Mouse (Mus musculus) ovary, postnatal 14 days (tissue): ENCODE measurements around the gene Ino80e.
"Not testable (repeated sequence)": the region's sequence is repeated elsewhere in the genome, so short reads cannot be mapped to it uniquely, and the experiment has no call there.

ENCODE experiments used
- DNase-seq: peaks from one replicate; pipeline ENCODE4 v3.0.0; 2022; ENCODE audit warnings: low spot score

Ino80e gene

GRCm38 (mm10) chr7:126862147-126862784 lies at the start of gene Ino80e:
Gene Ino80e (minus strand): TSS chr7:126862377.
- peak; percentile 91 for DNase-seq

DNA sequence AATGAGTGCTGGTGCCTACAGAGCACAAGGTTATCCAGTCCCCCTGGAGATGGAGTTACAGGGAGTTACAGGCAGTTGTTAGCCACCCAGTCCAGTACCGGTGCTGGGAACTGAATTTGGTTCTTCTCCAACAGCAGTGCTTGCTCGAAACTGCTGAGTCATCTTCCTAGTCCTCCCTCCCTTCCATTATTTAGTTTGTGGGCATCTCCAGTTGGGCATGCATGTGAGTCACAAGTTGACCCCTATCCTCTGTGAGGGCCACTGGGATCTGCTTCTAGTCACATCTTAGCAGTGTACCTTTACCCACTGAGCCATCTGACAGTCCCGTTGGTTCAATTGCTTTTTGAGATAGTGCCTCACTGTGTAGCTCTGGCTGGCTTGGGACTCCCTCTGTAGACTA lies 43.4 kb upstream of the Ino80e start:
- DNase-seq: no peak

DNA sequence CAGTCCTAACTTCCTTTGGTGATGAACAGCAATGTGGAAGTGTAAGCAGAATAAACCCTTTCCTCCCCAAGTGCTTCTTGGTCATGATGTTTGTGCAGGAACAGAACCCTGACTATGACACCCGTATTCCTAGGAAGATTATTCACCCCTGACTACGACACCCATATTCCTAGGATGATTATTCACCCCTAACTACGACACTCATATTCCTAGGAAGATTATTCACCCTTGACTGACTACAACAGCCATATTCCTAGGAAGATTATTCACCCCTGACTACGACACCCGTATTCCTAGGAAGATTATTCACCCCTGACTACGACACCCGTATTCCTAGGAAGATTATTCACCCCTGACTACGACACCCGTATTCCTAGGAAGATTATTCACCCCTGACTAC lies 37.6 kb upstream of the Ino80e start:
- not testable (repeated sequence) for DNase-seq

- DNase-seq: peak; percentile 98
Measured at GRCm38 (mm10) chr7:126898102-126898990, 36.2 kb upstream of the Ino80e start.

- no peak for DNase-seq
Measured at GRCm38 (mm10) chr7:126897390-126898101, 35.4 kb upstream of the Ino80e start.

DNA sequence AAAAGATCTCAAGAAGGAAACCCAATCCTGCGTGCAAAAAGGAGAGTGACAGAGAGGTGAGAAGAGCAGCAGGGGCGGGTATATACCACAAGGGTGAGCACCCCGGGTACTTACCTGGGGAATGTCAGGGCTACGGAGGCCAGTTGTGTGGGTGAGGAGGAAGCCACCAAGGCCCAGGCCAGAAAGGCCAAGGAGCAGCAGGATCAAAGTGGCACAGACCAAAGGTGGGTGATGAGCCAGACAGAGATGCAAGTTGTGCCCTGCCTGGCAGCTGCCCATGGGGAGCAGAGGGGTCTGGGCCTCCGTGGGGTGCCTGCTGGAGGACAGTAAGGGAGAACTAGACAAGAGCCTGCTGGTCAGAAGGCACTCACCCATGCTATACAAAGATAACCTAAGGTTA lies 34.7 kb upstream of the Ino80e start:
- DNase-seq: no peak

DNA sequence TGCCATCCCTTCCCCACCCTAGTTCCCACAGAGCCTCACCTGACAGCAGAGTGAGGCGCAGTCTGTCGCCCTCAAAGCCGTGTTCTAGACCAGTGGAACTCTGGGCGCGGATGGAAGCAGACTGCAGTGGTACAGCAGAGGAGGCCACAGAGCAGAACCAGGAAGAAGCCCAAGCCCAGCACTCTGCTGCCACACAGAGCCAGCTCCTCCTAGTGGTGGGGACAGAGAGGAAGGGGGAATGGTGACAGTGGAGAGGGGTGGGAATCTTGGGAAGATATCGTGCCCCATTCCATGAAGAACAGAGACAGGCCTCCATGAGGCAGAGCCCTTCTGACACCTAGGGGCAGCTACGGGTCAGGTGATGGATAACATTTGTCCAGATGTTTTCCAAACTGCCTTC lies 26.7 kb upstream of the Ino80e start:
- DNase-seq: no peak

- DNase-seq: no peak
Measured at GRCm38 (mm10) chr7:126887281-126887680, 25.1 kb upstream of the Ino80e start.

DNA sequence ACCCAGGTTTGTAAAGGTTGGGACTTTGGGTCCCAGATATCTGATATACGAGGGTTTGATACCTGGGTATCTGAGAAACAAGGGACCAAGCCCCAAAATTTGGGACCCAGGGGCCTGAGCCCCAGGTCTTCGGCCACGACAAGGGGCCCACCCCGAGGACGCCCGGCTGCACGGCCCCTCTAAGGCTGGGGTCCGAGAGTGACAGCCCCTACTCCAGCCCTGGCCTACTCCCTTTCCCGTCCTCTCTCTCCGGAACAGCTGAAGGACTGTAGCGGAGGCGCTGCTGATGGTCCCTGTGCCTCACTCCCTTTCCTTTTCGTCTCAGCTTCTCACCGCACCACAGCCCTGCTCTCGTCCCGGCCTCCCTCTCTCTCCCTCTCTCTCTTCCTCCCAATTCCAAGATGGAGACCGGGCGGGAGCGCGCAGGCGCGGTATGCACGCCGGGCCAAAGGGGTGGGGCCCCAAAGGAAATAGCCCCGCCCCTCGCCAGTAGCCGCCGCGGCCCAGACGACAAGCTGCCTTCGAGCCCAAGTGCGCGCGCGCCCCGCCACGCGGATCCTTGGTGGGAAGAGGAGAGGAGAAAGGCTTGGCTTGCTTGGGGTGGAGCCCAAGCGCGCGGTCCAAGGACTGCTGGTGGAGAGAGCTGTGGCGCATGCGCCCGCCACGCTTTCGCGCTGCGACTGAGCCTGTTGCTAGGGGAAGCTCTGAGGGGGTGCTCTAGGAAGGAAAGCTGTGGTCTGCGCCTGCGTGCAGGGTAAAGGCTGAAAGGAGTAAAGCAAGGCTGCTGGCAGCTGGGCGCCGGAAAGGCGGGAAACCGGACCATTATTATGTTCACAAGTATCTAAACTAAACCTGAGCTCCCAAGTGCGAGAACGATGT lies 22.3 kb upstream of the Ino80e start, which contains the start of gene Taok2:
TSS of gene Taok2 (minus strand) at position 418 of the 879 bp plus-strand sequence.
- peak; percentile 96 for DNase-seq

DNA sequence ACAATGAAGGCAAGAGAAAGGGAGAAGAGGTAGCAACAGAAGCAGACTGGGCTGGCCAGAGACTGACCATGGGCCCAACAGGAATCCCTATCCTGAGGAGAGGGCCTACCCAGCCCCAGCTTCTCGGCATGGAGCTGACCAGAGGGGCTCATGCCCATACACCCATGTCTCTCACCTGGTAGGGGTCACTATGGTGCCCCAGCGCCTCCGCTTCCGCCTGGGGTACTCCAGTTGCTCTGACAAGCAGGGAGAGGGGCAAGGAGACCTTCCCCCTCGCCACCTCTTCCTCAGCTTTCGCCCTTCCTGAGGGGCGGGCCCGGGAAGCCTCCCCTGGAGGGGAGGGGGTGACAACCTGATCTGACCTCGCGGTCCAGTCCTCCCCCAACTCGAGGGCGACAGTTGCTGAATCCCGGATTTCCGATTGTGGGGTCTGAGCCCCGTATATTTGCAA lies 21.6 kb upstream of the Ino80e start:
- no peak for DNase-seq

DNA sequence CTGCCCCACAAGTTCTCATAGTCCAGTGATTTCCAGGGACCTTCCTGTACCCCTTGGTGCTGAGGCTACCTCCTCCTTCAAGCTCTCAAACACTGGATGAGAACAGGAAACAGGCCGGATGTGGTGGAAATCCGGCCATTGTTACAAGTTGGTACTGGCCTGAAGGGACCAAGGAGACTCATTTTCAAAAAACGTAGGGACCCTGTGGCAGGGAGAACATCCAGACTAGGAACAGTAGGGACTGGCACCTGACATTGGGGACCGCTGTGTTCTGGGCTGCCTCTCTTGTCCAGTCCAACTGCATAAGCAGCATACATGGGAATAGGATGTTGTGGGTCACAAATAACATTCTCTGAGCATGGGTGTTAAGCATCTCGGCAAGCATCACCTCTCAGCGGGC lies 18.9 kb upstream of the Ino80e start:
- no peak for DNase-seq

GRCm38 (mm10) chr7:126877239-126877638 lies 15.1 kb upstream of the Ino80e start:
- no peak for DNase-seq

DNA sequence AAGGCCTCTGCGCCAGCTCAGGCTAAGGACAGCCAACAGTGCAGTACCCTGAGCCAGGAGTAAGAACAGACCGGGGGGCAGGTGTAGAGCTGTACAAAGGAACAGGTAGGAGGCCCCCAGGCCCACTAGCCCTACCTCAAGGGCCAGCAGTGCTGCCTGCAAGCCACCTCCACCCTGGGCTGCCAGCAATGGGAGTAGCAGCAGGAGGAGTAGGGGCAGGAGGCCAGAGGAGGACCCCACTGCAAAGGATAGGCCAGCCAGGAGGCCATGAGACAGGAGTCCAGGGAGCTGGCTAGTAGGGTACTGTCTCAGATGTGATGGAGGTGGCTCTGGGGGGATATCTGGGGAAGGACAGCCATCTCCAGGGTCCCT lies 8.3 kb upstream of the Ino80e start:
- no peak for DNase-seq

DNA sequence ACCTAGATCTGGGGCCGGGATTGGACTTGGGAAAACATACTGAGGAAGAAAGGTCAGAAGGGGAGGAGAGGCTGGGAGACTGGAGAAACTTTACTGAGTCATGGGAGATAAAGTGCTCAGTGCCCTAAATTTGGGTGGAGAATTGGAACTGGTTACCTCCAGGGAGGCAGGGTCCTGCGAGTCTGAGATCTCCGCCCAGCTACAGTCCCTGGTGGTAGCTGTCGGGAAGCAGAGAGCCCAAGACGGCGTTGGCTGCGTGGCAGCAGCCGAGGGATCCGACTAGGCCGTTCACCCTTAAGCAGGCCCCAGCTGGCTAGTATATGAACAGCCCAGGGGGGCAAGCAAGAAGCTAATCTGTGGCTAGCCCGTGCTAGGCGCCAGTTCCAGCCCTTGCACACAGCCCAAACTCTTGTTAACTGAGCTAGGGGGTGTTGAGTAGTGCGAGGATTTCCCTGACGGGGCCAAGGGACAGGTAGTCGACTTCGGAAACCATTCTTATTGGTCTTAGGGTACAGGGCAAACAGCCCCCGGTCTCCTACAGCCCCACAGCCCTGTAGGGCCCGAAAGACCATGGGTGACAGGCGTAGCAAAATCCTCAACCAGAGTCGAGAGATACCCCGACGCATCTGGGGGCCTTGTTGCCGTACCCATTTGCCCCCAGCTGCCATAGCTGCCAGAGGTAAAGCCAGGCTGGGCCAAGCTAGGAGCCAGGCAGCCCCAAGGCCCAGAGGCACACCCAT lies 7.8 kb upstream of the Ino80e start:
- no peak for DNase-seq

GRCm38 (mm10) chr7:126868003-126868402 lies 5.8 kb upstream of the Ino80e start:
- no peak for DNase-seq

DNA sequence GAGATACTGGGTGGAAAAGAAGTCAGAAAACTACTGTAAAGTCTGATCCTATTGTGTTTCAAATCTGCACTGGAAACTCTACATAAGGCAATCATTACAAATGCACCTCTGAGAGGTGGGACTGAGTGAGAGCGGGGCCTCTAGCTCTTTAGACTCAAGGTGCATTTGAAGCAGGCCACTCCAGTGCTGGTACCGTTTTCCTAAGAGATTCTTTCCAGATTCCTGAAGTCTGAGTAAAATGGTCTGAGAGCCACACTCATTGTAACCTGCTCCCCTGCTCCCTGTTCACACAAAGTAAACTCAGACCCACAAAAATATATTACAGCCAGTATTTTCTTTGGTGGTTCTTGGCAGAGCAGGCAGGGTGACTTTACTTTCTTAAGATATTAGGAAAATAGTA lies 5.4 kb upstream of the Ino80e start:
- no peak for DNase-seq

- no peak for DNase-seq
Measured at GRCm38 (mm10) chr7:126863791-126864190, 1.6 kb upstream of the Ino80e start.

GRCm38 (mm10) chr7:126861429-126862130 lies 597 bp downstream of the Ino80e start, which contains the start of gene Hirip3:
Gene Hirip3 (plus strand): TSS chr7:126861972.
- peak; percentile 91 for DNase-seq

DNA sequence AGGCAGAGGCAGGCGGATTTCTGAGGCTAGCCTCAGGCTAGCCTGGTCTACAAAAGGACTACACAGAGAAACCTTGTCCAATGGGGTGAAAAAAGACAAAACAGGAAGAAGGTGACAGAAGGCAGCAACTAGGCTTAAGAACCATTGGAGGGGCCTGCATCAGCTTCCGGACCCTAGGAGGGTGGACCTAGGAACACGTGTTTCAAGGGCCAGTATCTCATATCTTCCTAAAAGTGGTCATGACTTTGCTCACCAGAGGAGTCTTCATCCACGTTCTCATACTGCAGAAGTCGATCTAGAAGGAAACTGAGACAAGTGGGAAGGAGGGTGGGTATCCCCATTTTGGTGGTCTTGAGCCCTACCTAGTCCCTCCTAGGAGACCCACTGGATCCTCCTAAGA lies 1.2 kb downstream of the Ino80e start:
- DNase-seq: no peak

GRCm38 (mm10) chr7:126856741-126857420 lies 5.3 kb downstream of the Ino80e start:
- DNase-seq: no peak
